Mouse (Mus musculus) layer of hippocampus, adult 11-12 months (tissue): ENCODE measurements around the gene Lrmda.

Source experiments
- DNase-seq: peaks from one replicate; pipeline ENCODE4 v3.0.0; 2022; ENCODE audit warnings: low spot score

The Lrmda gene

GRCm38 (mm10) chr14:22509747-22510530 is 490.4 kb downstream of the Lrmda start:
- no peak for DNase-seq

GRCm38 (mm10) chr14:22510531-22510785 is 490.9 kb downstream of the Lrmda start:
- no peak for DNase-seq

GRCm38 (mm10) chr14:22514362-22515084 is 495.0 kb downstream of the Lrmda start:
- DNase-seq, result peak; percentile 9

- DNase-seq, result no peak
These were observed 511.2 kb downstream of the Lrmda start for GRCm38 (mm10) chr14:22530706-22531105.

DNA sequence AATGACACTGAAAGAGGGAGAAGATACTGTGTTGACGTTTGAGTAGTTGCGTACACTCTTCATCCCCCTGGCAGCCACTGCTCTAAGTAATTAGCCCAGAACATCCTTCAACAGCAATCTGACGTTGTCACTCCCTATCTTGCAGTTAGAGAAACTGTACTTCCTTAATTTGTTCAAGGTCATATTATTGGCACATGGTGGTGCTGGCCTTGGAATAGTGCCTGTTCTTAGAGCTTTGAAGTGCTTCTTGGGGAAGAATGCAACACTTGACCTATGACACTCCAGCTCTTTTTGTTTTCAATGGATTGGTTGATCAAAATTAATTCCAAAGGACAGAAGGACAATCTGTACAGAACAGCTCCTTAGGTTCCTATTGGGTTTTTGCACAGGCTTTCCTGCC is 514.0 kb downstream of the Lrmda start:
- no peak for DNase-seq

GRCm38 (mm10) chr14:22545887-22546675 is 526.6 kb downstream of the Lrmda start:
- DNase-seq, result no peak

DNA sequence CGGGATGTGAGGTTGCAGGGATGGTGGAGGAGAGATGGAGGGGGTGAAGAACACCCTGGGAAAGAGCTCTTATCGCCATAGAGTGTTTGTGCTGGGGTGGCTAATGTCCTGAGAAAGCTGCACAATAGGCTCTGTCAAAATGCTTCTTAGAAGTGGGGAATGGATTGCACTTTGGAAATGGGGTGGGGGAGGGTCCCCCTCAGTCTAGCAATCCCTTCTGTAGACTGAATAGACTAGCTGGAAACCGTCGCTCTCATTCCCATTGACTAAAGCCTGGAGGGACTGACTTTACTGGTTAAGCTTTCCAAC is 527.1 kb downstream of the Lrmda start:
- DNase-seq, result no peak

GRCm38 (mm10) chr14:22548286-22548685 is 528.8 kb downstream of the Lrmda start:
- DNase-seq, result no peak

- DNase-seq, result no peak
These were observed 529.7 kb downstream of the Lrmda start for GRCm38 (mm10) chr14:22549166-22549565.

DNA sequence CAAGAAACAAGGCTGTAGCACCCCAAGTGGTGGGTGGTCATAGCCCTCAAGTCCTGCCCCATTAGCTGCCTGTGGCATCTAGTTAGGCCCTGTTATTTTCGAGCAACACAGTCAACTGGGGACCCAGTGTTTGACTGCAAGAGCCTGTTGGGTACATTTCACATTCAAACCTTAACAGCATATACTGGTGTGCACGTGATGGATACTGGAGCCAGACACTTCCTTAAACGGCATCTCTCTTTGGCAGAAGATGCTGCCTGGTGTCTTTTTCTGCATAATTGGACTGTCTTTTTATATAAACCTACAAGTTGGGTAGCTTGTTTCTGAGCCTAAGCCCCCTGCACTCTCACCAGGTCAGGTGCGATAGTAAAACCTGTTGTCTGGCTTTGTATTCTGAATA is 532.8 kb downstream of the Lrmda start:
- no peak for DNase-seq

DNA sequence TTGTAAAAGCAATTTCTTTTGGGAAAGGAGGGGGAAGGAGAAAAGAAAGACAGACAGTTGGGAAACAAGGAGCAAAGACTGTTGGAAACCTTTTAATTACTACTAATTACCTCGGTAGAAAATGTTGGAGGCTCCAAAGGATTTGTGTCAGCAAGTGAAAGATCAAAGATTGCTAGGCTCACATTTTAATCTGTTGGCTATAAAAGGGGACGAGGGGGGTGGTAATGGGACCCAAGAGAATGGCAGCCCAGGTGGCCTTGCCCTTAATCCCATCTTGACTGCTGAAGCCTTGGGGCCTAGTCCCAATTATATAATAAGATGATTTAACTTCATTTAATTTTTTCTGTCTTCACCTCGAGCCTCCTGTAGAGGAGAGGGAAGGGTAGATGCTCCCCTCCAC is 533.3 kb downstream of the Lrmda start:
- DNase-seq, result no peak

GRCm38 (mm10) chr14:22553717-22554116 is 534.2 kb downstream of the Lrmda start:
- DNase-seq, result no peak

GRCm38 (mm10) chr14:22572486-22572885 is 553.0 kb downstream of the Lrmda start:
- DNase-seq, result no peak

GRCm38 (mm10) chr14:22573585-22573984 is 554.1 kb downstream of the Lrmda start:
- DNase-seq, result no peak

DNA sequence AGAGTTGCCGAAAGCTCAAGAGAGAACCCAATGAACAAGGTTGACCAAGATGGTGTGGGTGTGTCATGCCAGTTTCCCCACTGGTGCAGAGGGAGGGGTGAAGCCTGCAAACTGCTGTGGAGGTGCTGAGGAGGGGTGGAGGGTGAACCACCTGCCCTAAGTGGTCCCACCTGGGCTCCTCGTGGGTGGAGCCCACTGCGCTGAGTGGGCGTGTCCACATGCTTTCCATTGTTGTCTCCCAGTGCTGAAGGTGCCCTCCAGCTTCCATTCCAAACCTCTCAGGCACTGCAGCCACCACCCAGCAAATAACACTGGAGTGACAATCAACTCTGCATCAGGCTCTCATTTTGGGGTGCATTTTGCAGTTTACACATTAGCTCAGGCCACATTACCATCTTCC is 554.5 kb downstream of the Lrmda start:
- DNase-seq, result no peak

DNA sequence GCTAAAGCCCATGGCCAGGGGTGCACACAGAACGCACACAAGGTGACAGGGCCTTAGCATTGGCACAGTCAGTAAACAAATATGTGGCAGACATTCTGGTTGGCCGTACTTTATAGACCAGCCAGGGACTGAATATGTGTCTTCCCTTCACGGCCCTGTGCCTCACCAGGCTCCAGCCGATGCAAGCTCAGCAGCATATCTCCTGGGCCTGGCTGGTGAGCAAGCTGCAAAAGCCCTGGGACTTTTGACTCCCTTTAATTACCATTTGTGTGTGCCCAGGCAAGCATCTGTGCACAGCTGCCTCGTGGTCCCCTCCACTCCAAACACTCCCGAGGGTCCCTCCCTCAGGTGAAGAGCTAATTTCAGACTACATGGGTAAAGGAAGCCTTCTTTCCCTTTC is 556.9 kb downstream of the Lrmda start:
- no peak for DNase-seq

DNA sequence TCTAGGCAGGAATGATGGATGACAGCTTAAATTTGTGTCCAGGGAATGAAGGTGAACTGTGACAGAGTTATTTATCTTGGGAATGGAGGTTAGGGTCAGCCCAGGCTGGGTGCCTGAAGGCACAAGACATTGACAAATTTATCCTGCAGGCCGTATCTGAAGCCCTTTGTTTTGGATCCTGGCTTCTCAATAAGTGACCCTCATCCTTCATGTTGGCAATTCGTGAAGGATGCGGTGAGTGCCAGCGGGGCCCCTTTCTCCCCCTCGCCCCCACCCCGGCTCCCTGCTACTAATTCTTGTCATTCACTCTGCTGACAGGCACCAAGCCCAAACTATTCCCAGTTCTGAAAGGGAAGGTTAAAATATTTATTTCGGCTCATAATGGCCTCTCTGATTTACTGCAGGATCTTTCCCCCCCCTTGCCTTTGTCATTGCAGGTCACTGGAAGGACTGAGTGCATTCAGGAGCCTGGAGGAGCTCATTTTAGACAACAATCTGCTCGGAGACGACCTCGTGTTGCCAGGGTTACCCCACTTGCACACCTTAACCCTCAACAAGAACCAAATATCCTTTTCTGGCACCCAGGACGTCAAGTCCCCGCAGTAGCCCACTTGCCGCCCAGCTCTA is 558.0 kb downstream of the Lrmda start:
- DNase-seq, result peak; percentile 5

- peak; percentile 90 for DNase-seq
These were observed 558.7 kb downstream of the Lrmda start for GRCm38 (mm10) chr14:22578224-22578623.

DNA sequence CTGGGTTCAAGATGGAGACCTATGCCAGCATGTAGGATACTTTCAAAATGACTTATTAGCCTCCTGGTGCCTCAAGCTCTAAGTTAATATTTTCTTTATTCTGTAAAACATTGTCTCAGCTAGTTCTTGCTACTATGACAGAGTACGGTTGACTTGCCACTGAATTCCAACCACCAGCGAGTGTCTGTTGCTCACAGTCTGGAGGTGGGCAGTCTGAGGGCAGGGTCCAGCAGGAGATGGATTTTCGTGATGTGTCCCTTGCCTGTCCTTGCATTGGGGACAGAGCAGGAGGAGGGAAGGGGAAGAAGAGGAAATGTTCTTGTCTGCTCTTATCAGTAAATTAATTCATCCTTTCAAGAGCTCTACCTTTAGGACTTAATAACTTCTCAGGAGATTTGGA is 559.5 kb downstream of the Lrmda start:
- DNase-seq, result no peak

DNA sequence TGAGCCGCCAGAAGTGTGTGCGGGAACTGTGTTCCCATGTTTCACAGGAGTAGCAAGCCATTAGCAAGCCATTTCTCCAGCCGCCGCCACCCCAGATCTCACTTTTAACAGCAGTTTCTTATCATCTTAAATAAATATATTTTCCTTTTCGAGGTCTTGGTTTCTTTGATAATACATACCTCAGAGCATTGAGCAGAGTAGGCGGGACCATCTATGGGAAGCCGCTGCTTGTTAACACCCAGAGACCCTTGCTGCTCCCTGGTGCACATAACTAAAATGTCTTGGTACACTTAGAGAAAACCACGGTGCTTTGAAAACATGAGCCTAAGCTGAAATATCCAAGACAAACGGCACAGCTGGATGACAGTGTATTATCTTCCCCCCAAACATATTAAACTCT is 562.6 kb downstream of the Lrmda start:
- DNase-seq, result no peak

DNA sequence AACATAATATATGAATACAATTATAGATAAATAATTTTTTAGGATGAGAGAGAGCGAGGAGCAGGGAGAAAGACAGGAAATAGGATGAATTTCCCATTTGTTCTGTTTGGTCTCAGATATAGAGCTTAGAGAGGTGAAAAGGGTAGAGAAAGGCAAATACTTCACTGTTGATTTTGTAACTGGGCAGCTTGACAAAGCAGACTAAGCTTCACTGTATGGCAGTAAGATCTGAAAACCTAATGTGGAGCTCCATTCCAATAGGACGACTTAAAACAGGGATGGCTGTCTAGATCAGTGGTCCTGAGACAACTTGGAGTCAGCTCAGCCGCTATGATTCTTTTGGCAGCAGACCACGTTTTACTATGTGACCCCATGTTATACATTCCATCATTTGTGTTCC is 566.8 kb downstream of the Lrmda start:
- DNase-seq, result no peak

- DNase-seq, result no peak
These were observed 567.3 kb downstream of the Lrmda start for GRCm38 (mm10) chr14:22586796-22587195.
